Mouse (Mus musculus) C2C12 (cell line): ENCODE results near the gene Rptor. TPM values are rescaled to one million over a fixed set of nuclear protein-coding genes. Genes with fewer than 3 reads are reported as not detected.

Source experiments
- H3K27me3 ChIP-seq: one replicate; pipeline ENCODE4 v1.6.1; 2011; ENCODE audit not compliant: control insufficient read depth, insufficient read depth, insufficient read length
- H3K36me3 ChIP-seq: one replicate; pipeline ENCODE4 v1.6.1; 2011; ENCODE audit not compliant: control insufficient read depth, insufficient read depth
- H3K4me3 ChIP-seq: one replicate; pipeline ENCODE4 v1.5.1; 2011; ENCODE audit warnings: mild to moderate bottlenecking, control low read depth; ENCODE audit not compliant: poor library complexity, insufficient read depth, severe bottlenecking
- H3K79me2 ChIP-seq: one replicate; pipeline ENCODE4 v1.6.1; 2011; ENCODE audit not compliant: control insufficient read depth, insufficient read depth
- H3K79me3 ChIP-seq: one replicate; pipeline ENCODE4 v1.6.1; 2011; ENCODE audit warnings: low read depth, control low read depth
- H3ac ChIP-seq: one replicate; pipeline ENCODE3; 2011; ENCODE audit warnings: low read depth; ENCODE audit not compliant: control insufficient read depth, insufficient read length
- CEBPB ChIP-seq: IDR thresholded peaks from one replicate; pipeline ENCODE4 v1.6.1; 2011; ENCODE audit warnings: low read depth, mild to moderate bottlenecking, control low read depth, moderate library complexity
- CTCF ChIP-seq: IDR thresholded peaks from one replicate; pipeline ENCODE4 v1.5.1; 2011; ENCODE audit not compliant: control insufficient read depth, insufficient read depth, insufficient read length
- FOSL1 ChIP-seq: IDR thresholded peaks from one replicate; pipeline ENCODE4 v1.8.0; 2011; ENCODE audit warnings: mild to moderate bottlenecking, low read length; ENCODE audit not compliant: poor library complexity, insufficient read depth, severe bottlenecking
- MAX ChIP-seq: IDR thresholded peaks from one replicate; pipeline ENCODE4 v1.6.1; 2011; ENCODE audit warnings: mild to moderate bottlenecking, control low read depth
- MYOD1 ChIP-seq: IDR thresholded peaks from one replicate; pipeline ENCODE4 v1.6.1; 2011; ENCODE audit warnings: low read depth; ENCODE audit not compliant: control insufficient read depth, insufficient read length
- MYOG ChIP-seq: IDR thresholded peaks from one replicate; pipeline ENCODE4 v1.6.1; 2011; ENCODE audit not compliant: control insufficient read depth, insufficient read length; ENCODE audit errors: extremely low read depth
- USF1 ChIP-seq: IDR thresholded peaks from one replicate; pipeline ENCODE4 v1.6.1; 2011; ENCODE audit warnings: low read depth, mild to moderate bottlenecking, control low read depth, moderate library complexity
- polyA plus RNA-seq: library from polyadenylated mRNA; unstranded; fragments of >200 nt; fragmentation: generic; extraction: Trizol; gene quantifications from one replicate; pipeline ENCODE4 v1.2.1, GENCODE M21; 2012; ENCODE audit warnings: missing spikeins

Rptor gene
- polyA plus RNA-seq, 1 experiment = 34.8 TPM

DNA sequence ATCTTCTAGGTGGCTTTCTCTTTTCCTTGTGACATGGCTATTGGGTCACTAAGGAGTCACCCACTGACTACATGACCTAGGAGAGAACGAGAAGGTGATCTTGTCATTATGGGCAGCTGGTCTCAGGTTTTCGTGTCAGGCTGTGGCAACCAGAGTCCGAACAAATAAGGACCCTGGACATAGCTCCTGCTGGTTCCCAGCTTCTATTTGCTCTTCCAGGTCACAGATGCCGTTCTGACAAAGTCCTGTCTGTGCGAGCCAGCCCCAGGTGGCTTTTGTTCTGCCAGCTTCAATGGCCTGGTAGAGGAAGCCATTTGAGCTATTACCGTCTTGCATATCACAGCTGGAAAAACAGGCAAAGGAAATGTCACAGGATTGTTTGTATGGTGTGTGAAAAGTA lies 40.4 kb upstream of the Rptor start:
- Histone ChIP-seq H3K4me3 (no peak overlapping the region), H3ac (no peak overlapping the region), H3K79me3 (no peaks in the 10 kb centered on the region), H3K27me3 (peaks cover 45% of the 10 kb centered on the region), H3K79me2 (no peaks in the 10 kb centered on the region), H3K36me3 (no peaks in the 10 kb centered on the region)
- TF ChIP-seq CTCF (no peak), FOSL1 (no peak), CEBPB (no peak), MAX (no peak), USF1 (no peak), MYOG (no peak), MYOD1 (no peak)

GRCm38 (mm10) chr11:119563166-119563565 lies 39.5 kb upstream of the Rptor start:
- Histone ChIP-seq H3ac (no peak overlapping the region), H3K4me3 (no peak overlapping the region), H3K79me2 (no peaks in the 10 kb centered on the region), H3K79me3 (no peaks in the 10 kb centered on the region), H3K27me3 (peaks cover 45% of the 10 kb centered on the region), H3K36me3 (no peaks in the 10 kb centered on the region)
- TF ChIP-seq FOSL1 (no peak), USF1 (no peak), CTCF (no peak), MAX (no peak), CEBPB (no peak), MYOG (no peak), MYOD1 (no peak)

- Histone ChIP-seq H3K4me3 (no peak overlapping the region), H3K36me3 (no peaks in the 10 kb centered on the region), H3K27me3 (peaks cover 45% of the 10 kb centered on the region), H3ac (no peak overlapping the region), H3K79me3 (no peaks in the 10 kb centered on the region), H3K79me2 (no peaks in the 10 kb centered on the region)
- no peak for TF ChIP-seq FOSL1
- TF ChIP-seq MYOD1 = no peak
- TF ChIP-seq CEBPB = no peak
- TF ChIP-seq MYOG = no peak
- no peak for TF ChIP-seq CTCF
- no peak for TF ChIP-seq MAX
- no peak for TF ChIP-seq USF1
Measured at GRCm38 (mm10) chr11:119564383-119564782, 38.3 kb upstream of the Rptor start.

- H3ac ChIP-seq = no peak overlapping the region
- H3K27me3 ChIP-seq = peaks cover 38% of the 10 kb centered on the region
- no peaks in the 10 kb centered on the region for H3K36me3 ChIP-seq
- no peaks in the 10 kb centered on the region for H3K79me2 ChIP-seq
- no peak overlapping the region for H3K4me3 ChIP-seq
- TF ChIP-seq MYOD1 (no peak), MAX (no peak), FOSL1 (no peak), USF1 (no peak), CTCF (no peak), CEBPB (no peak), MYOG (no peak)
- no peaks in the 10 kb centered on the region for H3K79me3 ChIP-seq
Measured at GRCm38 (mm10) chr11:119565021-119565420, 37.7 kb upstream of the Rptor start.

DNA sequence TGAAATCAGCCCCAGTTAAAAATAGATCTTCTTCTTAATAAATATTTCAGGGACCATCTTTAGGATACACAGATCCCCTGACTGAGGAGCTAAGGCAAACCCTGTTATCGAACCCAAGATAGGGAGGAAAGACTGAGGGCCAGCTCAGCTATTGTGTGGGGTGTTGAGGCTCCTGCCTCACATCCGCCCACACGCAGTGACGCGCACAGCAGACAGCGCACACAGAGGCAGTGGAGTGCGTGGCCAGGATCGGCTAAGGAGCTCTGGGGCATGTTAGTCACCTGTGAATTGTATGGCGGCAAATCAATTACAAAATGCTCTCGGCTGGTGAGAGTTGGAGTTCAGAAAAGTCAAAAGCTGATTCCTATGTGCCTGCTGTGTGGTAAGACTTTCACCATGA lies 37.0 kb upstream of the Rptor start:
- Histone ChIP-seq H3ac (no peak overlapping the region), H3K36me3 (no peaks in the 10 kb centered on the region), H3K4me3 (no peak overlapping the region), H3K79me2 (no peaks in the 10 kb centered on the region), H3K27me3 (peaks cover 35% of the 10 kb centered on the region), H3K79me3 (no peaks in the 10 kb centered on the region)
- TF ChIP-seq MYOD1 (no peak), MAX (no peak), CEBPB (no peak), USF1 (no peak), MYOG (no peak), CTCF (no peak), FOSL1 (no peak)

- H3K79me2 ChIP-seq = no peaks in the 10 kb centered on the region
- no peaks in the 10 kb centered on the region for H3K36me3 ChIP-seq
- H3K4me3 ChIP-seq = no peak overlapping the region
- TF ChIP-seq CTCF (no peak), MYOD1 (no peak), FOSL1 (no peak), MYOG (no peak), CEBPB (no peak), USF1 (no peak), MAX (no peak)
- no peak overlapping the region for H3ac ChIP-seq
- peaks cover 32% of the 10 kb centered on the region for H3K27me3 ChIP-seq
- no peaks in the 10 kb centered on the region for H3K79me3 ChIP-seq
Measured at GRCm38 (mm10) chr11:119566188-119566587, 36.5 kb upstream of the Rptor start.
